Mouse (Mus musculus) embryonic fibroblast, embryonic 13.5 days (primary cell): ENCODE data around the gene Prss23.

Experiments used
- CTCF ChIP-seq: IDR thresholded peaks from 2 replicates; pipeline ENCODE4 v1.5.1; 2011; ENCODE audit warnings: mild to moderate bottlenecking, control low read depth, low read length, moderate library complexity, borderline replicate concordance; ENCODE audit not compliant: insufficient read depth
- POLR2A ChIP-seq: IDR thresholded peaks from 2 replicates; pipeline ENCODE4 v1.6.1; 2011; ENCODE audit warnings: low read depth, mild to moderate bottlenecking, control low read depth, low read length, moderate library complexity

GRCm38 (mm10) chr7:89557056-89557455 lies 30.1 kb upstream of the Prss23 start:
- no peak for TF ChIP-seq CTCF
- no peak for TF ChIP-seq POLR2A
